Mouse (Mus musculus): ENCODE results near the gene Stk11. TPM values are rescaled to one million over a fixed set of nuclear protein-coding genes. Genes with fewer than 3 reads are reported as not detected.

Stk11 gene
- polyA plus RNA-seq, 1 experiment from 2014 or later: 18.1 TPM

- Histone ChIP-seq H3K4me1 (peaks cover 79% of the 10 kb centered on the region), H3K27me3 (ENCODE audit: poor library complexity, severe bottlenecking) (no peaks in the 10 kb centered on the region), H3K27ac (peak overlapping the region; percentile 99), H3K9me3 (no peaks in the 10 kb centered on the region), H3K4me3 (peak overlapping the region; percentile 95), H3K36me3 (replicated peaks) (peaks cover 76% of the 10 kb centered on the region)
- 0% methylated on average over 26 of the region's 26 CpGs for WGBS
- peak; percentile 65 for DNase-seq (ENCODE audit: extremely low spot score, low spot score)
Observed at GRCm38 (mm10) chr10:80151211-80152034, 35.8 kb downstream of the Stk11 start.

GRCm38 (mm10) chr10:80152071-80152872 lies 36.7 kb downstream of the Stk11 start:
- H3K27ac ChIP-seq: peak overlapping the region; percentile 99
- no peaks in the 10 kb centered on the region for H3K27me3 ChIP-seq (ENCODE audit: poor library complexity, severe bottlenecking)
- no peaks in the 10 kb centered on the region for H3K9me3 ChIP-seq
- H3K36me3 ChIP-seq (replicated peaks): peaks cover 77% of the 10 kb centered on the region
- DNase-seq (ENCODE audit: extremely low spot score, low spot score): peak; percentile 56
- H3K4me1 ChIP-seq: peaks cover 79% of the 10 kb centered on the region
- 10% methylated on average over 15 of the region's 15 CpGs for WGBS
- peak overlapping the region; percentile 95 for H3K4me3 ChIP-seq

- peaks cover 83% of the 10 kb centered on the region for H3K36me3 ChIP-seq (replicated peaks)
- no peaks in the 10 kb centered on the region for H3K9me3 ChIP-seq
- DNase-seq (ENCODE audit: extremely low spot score, low spot score): no peak
- peak overlapping the region; percentile 95 for H3K4me3 ChIP-seq
- 47% methylated on average over 3 of the region's 3 CpGs for WGBS
- no peaks in the 10 kb centered on the region for H3K27me3 ChIP-seq (ENCODE audit: poor library complexity, severe bottlenecking)
- peaks cover 79% of the 10 kb centered on the region for H3K4me1 ChIP-seq
- H3K27ac ChIP-seq: peak overlapping the region; percentile 99
Observed at GRCm38 (mm10) chr10:80152873-80153260, 37.3 kb downstream of the Stk11 start.

- H3K27me3 ChIP-seq (ENCODE audit: poor library complexity, severe bottlenecking): no peaks in the 10 kb centered on the region
Observed at GRCm38 (mm10) chr10:80153713-80154112, 38.1 kb downstream of the Stk11 start.

GRCm38 (mm10) chr10:80154384-80154783 lies 38.8 kb downstream of the Stk11 start:
- WGBS: 89% methylated on average over 7 of the region's 7 CpGs
- Histone ChIP-seq H3K9me3 (no peaks in the 10 kb centered on the region), H3K27ac (no peak overlapping the region), H3K4me1 (peaks cover 86% of the 10 kb centered on the region), H3K36me3 (replicated peaks) (peaks cover 92% of the 10 kb centered on the region), H3K4me3 (peak overlapping the region; percentile 95), H3K27me3 (ENCODE audit: poor library complexity, severe bottlenecking) (no peaks in the 10 kb centered on the region)
- DNase-seq (ENCODE audit: extremely low spot score, low spot score): no peak

More at GRCm38 (mm10) chr10:80153713-80154112, 38.1 kb downstream of the Stk11 start:
- H3K9me3 ChIP-seq: no peaks in the 10 kb centered on the region
- 89% methylated on average over 19 of the region's 19 CpGs for WGBS
- H3K36me3 ChIP-seq (replicated peaks): peaks cover 91% of the 10 kb centered on the region
- peak overlapping the region; percentile 95 for H3K4me3 ChIP-seq
- no peak for DNase-seq (ENCODE audit: extremely low spot score, low spot score)
- peak overlapping the region; percentile 99 for H3K27ac ChIP-seq
- H3K4me1 ChIP-seq: peaks cover 79% of the 10 kb centered on the region

- peaks cover 85% of the 10 kb centered on the region for H3K36me3 ChIP-seq (replicated peaks)
- peaks cover 95% of the 10 kb centered on the region for H3K4me1 ChIP-seq
- WGBS: 44% methylated on average over 1 of the region's 1 CpGs
- no peaks in the 10 kb centered on the region for H3K27me3 ChIP-seq (ENCODE audit: poor library complexity, severe bottlenecking)
- DNase-seq (ENCODE audit: extremely low spot score, low spot score): no peak
- H3K4me3 ChIP-seq: peak overlapping the region; percentile 21
- H3K9me3 ChIP-seq: no peaks in the 10 kb centered on the region
- H3K27ac ChIP-seq: peak overlapping the region; percentile 48
Observed at GRCm38 (mm10) chr10:80155277-80155676, 39.7 kb downstream of the Stk11 start.

- DNase-seq (ENCODE audit: extremely low spot score, low spot score): no peak
- 91% methylated on average over 29 of the region's 29 CpGs for WGBS
- no peaks in the 10 kb centered on the region for H3K27me3 ChIP-seq (ENCODE audit: poor library complexity, severe bottlenecking)
- H3K27ac ChIP-seq: peak overlapping the region; percentile 22; the same call in 1 of the 2 replicates
- H3K36me3 ChIP-seq (replicated peaks): peaks cover 76% of the 10 kb centered on the region
- peaks cover 100% of the 10 kb centered on the region for H3K4me1 ChIP-seq
- no peaks in the 10 kb centered on the region for H3K9me3 ChIP-seq
- peak overlapping the region; percentile 21 for H3K4me3 ChIP-seq
Observed at GRCm38 (mm10) chr10:80156002-80156751, 40.6 kb downstream of the Stk11 start.

- Histone ChIP-seq H3K27ac (peak overlapping the region; percentile 51; the same call in 1 of the 2 replicates), H3K4me3 (peak overlapping the region; percentile 21), H3K36me3 (replicated peaks) (peaks cover 70% of the 10 kb centered on the region), H3K27me3 (ENCODE audit: poor library complexity, severe bottlenecking) (no peaks in the 10 kb centered on the region), H3K4me1 (peaks cover 100% of the 10 kb centered on the region), H3K9me3 (no peaks in the 10 kb centered on the region)
- WGBS: 76% methylated on average over 7 of the region's 7 CpGs
- no peak for DNase-seq (ENCODE audit: extremely low spot score, low spot score)
Observed at GRCm38 (mm10) chr10:80156752-80157053, 41.1 kb downstream of the Stk11 start.

- DNase-seq (ENCODE audit: extremely low spot score, low spot score): no peak
- WGBS: 74% methylated on average over 15 of the region's 15 CpGs
- Histone ChIP-seq H3K27me3 (ENCODE audit: poor library complexity, severe bottlenecking) (no peaks in the 10 kb centered on the region), H3K27ac (peak overlapping the region; percentile 51), H3K4me3 (peak overlapping the region; percentile 21), H3K4me1 (peaks cover 100% of the 10 kb centered on the region), H3K36me3 (replicated peaks) (peaks cover 64% of the 10 kb centered on the region), H3K9me3 (no peaks in the 10 kb centered on the region)
Observed at GRCm38 (mm10) chr10:80157141-80157929, 41.7 kb downstream of the Stk11 start.

- peak overlapping the region; percentile 90 for H3K27ac ChIP-seq
- peaks cover 99% of the 10 kb centered on the region for H3K4me1 ChIP-seq
- no peaks in the 10 kb centered on the region for H3K9me3 ChIP-seq
- 17% methylated on average over 18 of the region's 18 CpGs for WGBS
- H3K4me3 ChIP-seq: peak overlapping the region; percentile 55
- peaks cover 6% of the 10 kb centered on the region for H3K27me3 ChIP-seq (ENCODE audit: poor library complexity, severe bottlenecking)
- peak; percentile 66 for DNase-seq (ENCODE audit: extremely low spot score, low spot score)
- H3K36me3 ChIP-seq (replicated peaks): peaks cover 53% of the 10 kb centered on the region
Observed at GRCm38 (mm10) chr10:80158307-80158986, 42.8 kb downstream of the Stk11 start.

GRCm38 (mm10) chr10:80159021-80159560 lies 43.5 kb downstream of the Stk11 start:
- peaks cover 11% of the 10 kb centered on the region for H3K27me3 ChIP-seq (ENCODE audit: poor library complexity, severe bottlenecking)
- no peak for DNase-seq (ENCODE audit: extremely low spot score, low spot score)
- peak overlapping the region; percentile 90 for H3K27ac ChIP-seq
- H3K9me3 ChIP-seq: no peaks in the 10 kb centered on the region
- peak overlapping the region; percentile 55 for H3K4me3 ChIP-seq
- H3K36me3 ChIP-seq (replicated peaks): peaks cover 47% of the 10 kb centered on the region
- peaks cover 98% of the 10 kb centered on the region for H3K4me1 ChIP-seq
- 9% methylated on average over 12 of the region's 12 CpGs for WGBS

Data from forebrain, embryonic 10.5 days (tissue).